Mouse (Mus musculus): Measurements from ENCODE around the gene Tspan2.

Gene Tspan2

GRCm38 (mm10) chr3:102734313-102735030 is at the start of gene Tspan2:
Tspan2 (plus strand) TSS chr3:102734529.
- peak; percentile 77 to 84 for DNase-seq

DNA sequence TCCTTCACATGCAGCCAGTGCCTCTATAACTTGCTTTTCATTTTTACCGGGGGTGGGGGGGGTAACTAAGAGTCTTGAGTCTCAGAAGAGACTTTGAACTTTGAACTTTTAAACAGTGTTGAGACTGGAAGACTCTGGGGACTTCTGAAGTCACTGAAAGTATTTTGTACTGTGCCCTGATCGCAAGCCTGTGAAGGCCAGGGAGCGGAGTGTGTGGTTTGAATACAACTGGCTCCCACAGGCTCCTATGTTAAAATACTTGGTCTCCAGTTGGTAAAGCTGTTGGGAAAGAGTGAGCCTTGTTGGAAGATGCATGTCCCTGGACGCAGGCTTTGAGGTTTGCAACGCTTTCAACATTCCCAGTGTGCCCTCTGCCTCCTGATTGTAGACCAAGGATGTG is 47.5 kb upstream of the Tspan2 start:
- no peak for DNase-seq

GRCm38 (mm10) chr3:102687852-102688251 is 46.5 kb upstream of the Tspan2 start:
- no peak for DNase-seq

DNA sequence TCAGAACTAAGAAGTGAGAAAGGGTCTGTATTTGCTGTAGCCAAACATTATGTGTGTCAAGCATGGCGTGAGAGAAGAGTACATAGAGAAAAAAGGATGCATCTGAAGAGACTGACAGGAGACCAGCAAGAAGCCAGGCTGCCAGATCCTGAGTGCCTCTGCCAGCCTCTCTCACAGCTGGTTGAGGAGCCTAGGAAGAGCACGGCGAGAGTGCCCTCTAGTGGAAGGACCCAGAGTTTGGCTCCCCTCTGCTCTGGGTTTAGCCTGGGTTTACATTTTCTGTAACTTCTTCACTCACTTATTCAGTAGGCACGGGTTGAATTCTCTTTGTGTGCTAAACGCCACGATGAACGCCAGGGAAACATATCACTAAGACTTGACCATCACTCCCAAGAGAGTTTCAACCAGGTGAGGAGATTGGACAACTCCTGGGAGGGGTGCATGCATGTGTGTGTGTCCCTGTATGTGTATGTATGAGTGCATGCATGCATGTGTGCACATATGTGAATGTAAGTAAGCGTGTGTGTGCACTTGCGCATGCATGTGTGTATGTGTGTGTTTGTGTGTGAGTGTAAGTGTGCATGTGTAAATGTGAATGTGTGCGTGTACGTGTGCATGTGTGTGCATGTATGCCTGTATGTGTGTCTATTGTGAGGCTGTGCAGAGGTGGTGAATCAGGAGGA is 42.4 kb upstream of the Tspan2 start:
- DNase-seq, result peak; percentile 75 to 81

- DNase-seq, result no peak
Measured at GRCm38 (mm10) chr3:102692758-102693325, 41.5 kb upstream of the Tspan2 start.

DNA sequence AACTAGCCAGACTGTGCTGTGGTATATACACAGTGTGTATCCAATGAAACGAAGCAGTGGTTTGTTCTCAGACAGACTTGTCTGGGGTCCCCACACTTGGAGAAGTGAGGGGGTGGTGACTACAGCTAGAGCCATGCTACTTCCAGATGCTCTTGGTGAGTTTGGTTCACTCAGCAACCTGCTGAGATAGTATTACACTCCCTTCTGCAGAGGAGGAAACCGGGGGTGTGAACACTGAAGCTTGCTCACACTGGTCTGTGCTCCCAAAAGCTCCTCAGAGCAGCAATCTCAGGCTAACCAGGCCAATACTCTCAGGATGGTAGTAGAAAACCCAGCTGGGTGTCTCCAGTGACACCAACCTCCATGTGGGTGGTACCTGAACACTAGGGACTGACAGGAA is 36.2 kb upstream of the Tspan2 start:
- DNase-seq, result no peak

GRCm38 (mm10) chr3:102701303-102701702 is 33.0 kb upstream of the Tspan2 start:
- DNase-seq, result no peak

- DNase-seq, result peak; percentile 39 to 60
Measured at GRCm38 (mm10) chr3:102701902-102702544, 32.3 kb upstream of the Tspan2 start.

- DNase-seq, result no peak
Measured at GRCm38 (mm10) chr3:102704001-102704401, 30.3 kb upstream of the Tspan2 start.

GRCm38 (mm10) chr3:102708599-102708998 is 25.7 kb upstream of the Tspan2 start:
- DNase-seq, result no peak

GRCm38 (mm10) chr3:102715066-102715584 is 19.2 kb upstream of the Tspan2 start:
- DNase-seq, result peak; percentile 87 to 88

DNA sequence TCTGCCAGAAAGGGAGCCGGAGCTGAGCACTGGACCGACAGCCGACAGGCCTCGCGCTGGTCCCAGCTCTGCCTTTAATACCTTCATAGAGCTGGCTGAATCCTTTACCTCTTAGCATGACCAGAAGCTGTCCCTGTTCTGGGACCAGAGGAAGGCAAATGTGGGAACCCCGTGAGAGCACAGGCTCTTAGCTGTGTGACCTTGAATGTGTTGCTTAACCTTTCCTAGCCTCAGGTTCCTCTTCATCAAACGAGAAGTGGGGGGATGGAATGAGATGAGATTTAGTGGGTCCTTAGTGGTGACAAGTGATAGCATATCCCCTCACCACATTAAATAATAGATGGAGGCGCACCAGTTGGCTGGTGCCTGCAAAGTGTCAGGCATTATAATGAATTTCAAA is 18.5 kb upstream of the Tspan2 start:
- no peak for DNase-seq

DNA sequence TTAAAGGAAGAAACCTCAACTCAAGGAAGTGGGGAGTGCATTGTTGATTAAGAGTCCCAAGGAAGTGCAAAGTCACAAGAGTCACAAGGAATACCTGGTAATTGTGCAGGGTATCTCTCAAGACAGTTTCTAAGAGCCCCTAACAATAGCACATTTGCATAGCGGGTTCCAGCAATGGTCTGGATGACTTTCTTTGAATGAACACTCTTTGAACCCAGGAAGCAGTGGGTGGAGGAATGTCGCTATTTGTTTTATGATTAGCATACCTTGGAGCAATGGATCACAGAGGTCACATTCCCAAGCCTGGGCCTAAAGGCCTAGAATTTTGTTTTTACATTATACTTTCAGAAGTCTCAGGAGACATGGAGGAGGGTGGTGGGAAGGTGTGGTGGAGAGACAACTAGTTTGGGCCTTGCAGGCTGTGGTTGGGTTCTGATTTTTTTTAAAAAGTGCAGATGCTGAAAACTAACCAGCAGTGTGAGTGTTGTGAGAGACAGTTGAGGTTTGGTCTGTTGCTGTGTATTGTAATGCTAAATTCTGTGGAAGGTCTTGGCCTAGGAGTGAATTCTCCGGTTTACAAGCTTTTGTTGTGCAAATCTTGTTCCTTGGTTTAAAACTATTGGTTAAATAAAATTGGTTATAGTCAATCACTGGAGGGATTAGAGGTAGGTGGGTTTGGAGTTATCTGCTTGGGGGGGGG is 16.6 kb upstream of the Tspan2 start:
- DNase-seq, result no peak

- DNase-seq, result no peak
Measured at GRCm38 (mm10) chr3:102723154-102723553, 11.2 kb upstream of the Tspan2 start.

GRCm38 (mm10) chr3:102723841-102724570 is 10.3 kb upstream of the Tspan2 start:
- DNase-seq, result peak; percentile 69 to 79

DNA sequence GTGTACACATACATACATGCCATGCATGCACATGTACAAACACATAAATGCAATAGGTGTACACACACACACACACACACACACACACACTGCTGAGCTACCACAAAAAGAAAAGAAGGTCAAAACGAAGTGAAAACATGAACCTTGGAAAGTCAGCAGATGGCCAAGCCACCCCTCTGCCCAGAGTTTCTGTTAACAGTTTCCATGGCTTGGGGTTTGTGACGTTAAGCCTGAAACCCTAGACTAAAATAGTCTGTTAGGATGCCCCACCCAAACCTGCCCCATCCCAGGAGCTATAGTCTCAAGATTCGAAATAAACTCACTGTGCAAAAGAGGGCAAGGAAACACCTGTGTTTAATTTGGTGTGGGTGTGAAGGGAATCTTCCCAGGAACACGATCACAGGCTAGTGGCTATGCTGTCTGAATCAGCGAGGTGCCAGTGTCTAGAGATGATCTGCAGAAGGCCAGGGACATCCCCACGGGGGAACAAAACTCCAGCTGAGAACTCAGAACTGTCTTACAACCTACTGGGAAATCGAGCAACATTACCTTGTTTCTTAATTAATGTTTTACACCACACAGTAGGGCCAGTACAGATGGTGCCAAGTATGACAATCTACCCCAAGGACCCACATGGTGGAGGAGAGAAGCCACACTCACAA is 9.4 kb upstream of the Tspan2 start:
- DNase-seq, result no peak

GRCm38 (mm10) chr3:102729416-102729815 is 4.9 kb upstream of the Tspan2 start:
- no peak for DNase-seq

DNA sequence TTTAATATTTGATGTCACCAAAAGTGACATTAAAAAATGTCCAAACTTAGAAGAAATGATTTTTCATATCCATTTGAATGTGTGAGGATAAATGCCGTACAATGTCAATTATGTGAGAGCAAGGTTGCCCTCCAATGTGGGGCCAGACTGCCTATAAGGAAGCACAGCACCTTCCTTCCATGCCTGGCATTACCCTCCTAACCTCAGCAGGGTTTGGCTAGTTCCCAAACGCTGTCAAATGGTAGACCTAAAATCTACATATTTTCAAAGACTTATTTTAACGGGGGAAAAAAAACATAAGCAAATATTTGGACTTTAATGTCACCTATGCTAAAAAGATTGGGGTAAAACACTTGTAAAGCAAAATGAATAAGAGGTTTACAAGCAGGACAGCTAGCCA is 3.2 kb upstream of the Tspan2 start:
- no peak for DNase-seq

GRCm38 (mm10) chr3:102732619-102733018 is 1.7 kb upstream of the Tspan2 start:
- no peak for DNase-seq

GRCm38 (mm10) chr3:102733050-102733449 is 1.3 kb upstream of the Tspan2 start:
- DNase-seq, result no peak

GRCm38 (mm10) chr3:102733936-102734312 is 405 bp upstream of the Tspan2 start:
- no peak for DNase-seq

Data from kidney, postnatal 4 days (tissue).